Mouse (Mus musculus) neural tube, embryonic 14.5 days (tissue): ENCODE data around the gene 2900092C05Rik. TPM values are rescaled to one million over a fixed set of nuclear protein-coding genes. Genes with fewer than 3 reads are reported as not detected.
A peak's percentile ranks its signal among the peaks of the same experiment; 100 is the strongest.

Source experiments
- ATAC-seq: fragments of 200-750 bp; cut with Nextera tagmentation; 2 replicates; pipeline ENCODE4 v1.8.0; 2017; ENCODE audit warnings: low read depth, mild to moderate bottlenecking, moderate TSS enrichment, moderate library complexity
- H3K27ac ChIP-seq: fragments of 300-500 bp; sonication (generic); 2 replicates; pipeline ENCODE4 v1.5.1; 2014; ENCODE audit warnings: low read depth, mild to moderate bottlenecking, control low read depth, low read length, moderate library complexity, mixed read lengths
- H3K27me3 ChIP-seq: fragments of 300-500 bp; sonication (generic); 2 replicates; pipeline ENCODE4 v1.6.1; 2014; ENCODE audit warnings: low read length; ENCODE audit not compliant: control insufficient read depth, insufficient read depth
- H3K36me3 ChIP-seq: fragments of 300-500 bp; sonication (generic); 2 replicates; pipeline ENCODE4 v1.6.1; 2014; ENCODE audit warnings: low read length, mixed read lengths; ENCODE audit not compliant: control insufficient read depth, insufficient read depth
- H3K4me1 ChIP-seq: fragments of 300-500 bp; sonication (generic); 2 replicates; pipeline ENCODE4 v1.6.1; 2014; ENCODE audit warnings: low read length; ENCODE audit not compliant: control insufficient read depth, insufficient read depth
- H3K4me2 ChIP-seq: fragments of 300-500 bp; sonication (generic); 2 replicates; pipeline ENCODE4 v1.6.1; 2014; ENCODE audit warnings: mild to moderate bottlenecking, low read depth, low read length, control low read depth
- H3K4me3 ChIP-seq: fragments of 300-500 bp; sonication (generic); 2 replicates; pipeline ENCODE4 v1.5.1; 2014; ENCODE audit warnings: low read depth, low read length, control low read depth, mixed read lengths
- H3K9ac ChIP-seq: fragments of 300-500 bp; sonication (generic); replicated peaks from 2 replicates; pipeline ENCODE4 v1.6.1; 2014; ENCODE audit warnings: low read depth, mild to moderate bottlenecking, control low read depth, low read length, mixed read lengths
- H3K9me3 ChIP-seq: fragments of 300-500 bp; sonication (generic); 2 replicates; pipeline ENCODE4 v1.6.1; 2016; ENCODE audit warnings: low read length; ENCODE audit not compliant: control insufficient read depth
- WGBS: fragments of 180-500 bp; shearing (Covaris S2); extraction: QIAGEN DNeasy Blood & Tissue Kit; methylation state at CpG from one replicate; pipeline ENCODE4 v1.1.7; 2014; 5-methylcytosine and 5-hydroxymethylcytosine counted together
- polyA plus RNA-seq: library from polyadenylated mRNA; unstranded; fragments of >200 nt; fragmentation: Nextera tagmentation; extraction: Ambion mirVana; gene quantifications from 2 replicates; pipeline ENCODE4 v1.2.1, GENCODE M21; 2014

2900092C05Rik gene
- polyA plus RNA-seq = not detected in 2 replicates

- Histone ChIP-seq H3K4me3 (no peak within 1 kb of the TSS), H3K27me3 (no peaks in the 10 kb centered on the region), H3K9me3 (no peaks in the 10 kb centered on the region), H3K9ac (no peak within 1 kb of the TSS), H3K36me3 (no peaks in the 10 kb centered on the region), H3K4me1 (no peaks in the 10 kb centered on the region), H3K27ac (no peak within 1 kb of the TSS), H3K4me2 (no peak within 1 kb of the TSS)
- WGBS = 66% methylated on average over 2 of the region's 2 CpGs
- no peak for ATAC-seq
Measured at GRCm38 (mm10) chr7:12512217-12512616, at the start of gene 2900092C05Rik. TSS of gene 2900092C05Rik (plus strand) at chr7:12512517.

- peaks cover 6% of the 10 kb centered on the region for H3K9me3 ChIP-seq
- under 1% methylated on average over 52 of the region's 53 CpGs for WGBS
- H3K27ac ChIP-seq = peak within 1 kb of the TSS; percentile 80
- H3K4me2 ChIP-seq = peak within 1 kb of the TSS; percentile 70
- peak within 1 kb of the TSS; percentile 97 for H3K9ac ChIP-seq
- peaks cover 32% of the 10 kb centered on the region for H3K36me3 ChIP-seq
- peak; percentile 98 for ATAC-seq
- H3K27me3 ChIP-seq = no peaks in the 10 kb centered on the region
- H3K4me1 ChIP-seq = no peaks in the 10 kb centered on the region
- H3K4me3 ChIP-seq = peak within 1 kb of the TSS; percentile 86
Measured at GRCm38 (mm10) chr7:12478158-12479008, 33.9 kb upstream of the 2900092C05Rik start, which contains the start of gene Zfp606. TSS of gene Zfp606 (plus strand) at chr7:12478293.

GRCm38 (mm10) chr7:12479009-12479346 lies 33.3 kb upstream of the 2900092C05Rik start:
- peak; percentile 9; the same call in 1 of the 2 replicates for ATAC-seq
- H3K27ac ChIP-seq = peak overlapping the region; percentile 80
- H3K36me3 ChIP-seq = peaks cover 38% of the 10 kb centered on the region
- 2% methylated on average over 7 of the region's 8 CpGs for WGBS
- no peaks in the 10 kb centered on the region for H3K27me3 ChIP-seq
- H3K9ac ChIP-seq = peak overlapping the region; percentile 97
- peaks cover 6% of the 10 kb centered on the region for H3K9me3 ChIP-seq
- no peaks in the 10 kb centered on the region for H3K4me1 ChIP-seq
- peak overlapping the region; percentile 70 for H3K4me2 ChIP-seq
- peak overlapping the region; percentile 86 for H3K4me3 ChIP-seq

- H3K4me1 ChIP-seq = no peaks in the 10 kb centered on the region
- H3K4me3 ChIP-seq = peak overlapping the region; percentile 86
- peaks cover 6% of the 10 kb centered on the region for H3K9me3 ChIP-seq
- no peaks in the 10 kb centered on the region for H3K27me3 ChIP-seq
- peak overlapping the region; percentile 97; the same call in 1 of the 2 replicates for H3K9ac ChIP-seq
- H3K27ac ChIP-seq = no peak overlapping the region
- peaks cover 44% of the 10 kb centered on the region for H3K36me3 ChIP-seq
- H3K4me2 ChIP-seq = peak overlapping the region; percentile 70
- 74% methylated on average over 4 of the region's 4 CpGs for WGBS
- no peak for ATAC-seq
Measured at GRCm38 (mm10) chr7:12479525-12479924, 32.8 kb upstream of the 2900092C05Rik start.

GRCm38 (mm10) chr7:12483771-12484170 lies 28.5 kb upstream of the 2900092C05Rik start:
- H3K36me3 ChIP-seq = peaks cover 85% of the 10 kb centered on the region

GRCm38 (mm10) chr7:12485956-12486355 lies 26.4 kb upstream of the 2900092C05Rik start:
- Histone ChIP-seq H3K27me3 (no peaks in the 10 kb centered on the region), H3K4me3 (no peak overlapping the region), H3K4me2 (no peak overlapping the region), H3K4me1 (no peaks in the 10 kb centered on the region), H3K36me3 (peaks cover 97% of the 10 kb centered on the region), H3K9me3 (peaks cover 38% of the 10 kb centered on the region), H3K27ac (no peak overlapping the region), H3K9ac (no peak overlapping the region)
- ATAC-seq = no peak
- WGBS = 100% methylated on average over 1 of the region's 1 CpGs

More at GRCm38 (mm10) chr7:12483771-12484170, 28.5 kb upstream of the 2900092C05Rik start:
- Histone ChIP-seq H3K27ac (no peak overlapping the region), H3K9ac (no peak overlapping the region), H3K4me3 (no peak overlapping the region), H3K9me3 (peaks cover 28% of the 10 kb centered on the region), H3K27me3 (no peaks in the 10 kb centered on the region), H3K4me2 (no peak overlapping the region), H3K4me1 (no peaks in the 10 kb centered on the region)
- 98% methylated on average over 6 of the region's 6 CpGs for WGBS
- ATAC-seq = no peak

GRCm38 (mm10) chr7:12486691-12487090 lies 25.6 kb upstream of the 2900092C05Rik start:
- peaks cover 38% of the 10 kb centered on the region for H3K9me3 ChIP-seq
- no peak overlapping the region for H3K9ac ChIP-seq
- no peak for ATAC-seq
- peaks cover 97% of the 10 kb centered on the region for H3K36me3 ChIP-seq
- no peaks in the 10 kb centered on the region for H3K27me3 ChIP-seq
- H3K4me1 ChIP-seq = no peaks in the 10 kb centered on the region
- no peak overlapping the region for H3K27ac ChIP-seq
- no peak overlapping the region for H3K4me2 ChIP-seq
- no peak overlapping the region for H3K4me3 ChIP-seq

GRCm38 (mm10) chr7:12510913-12511312 lies 1.4 kb upstream of the 2900092C05Rik start:
- no peak for ATAC-seq
- Histone ChIP-seq H3K27me3 (no peaks in the 10 kb centered on the region), H3K4me2 (no peak overlapping the region), H3K36me3 (no peaks in the 10 kb centered on the region), H3K27ac (no peak overlapping the region), H3K4me3 (no peak overlapping the region), H3K9ac (no peak overlapping the region), H3K4me1 (no peaks in the 10 kb centered on the region), H3K9me3 (no peaks in the 10 kb centered on the region)
- WGBS = 71% methylated on average over 1 of the region's 1 CpGs
